Mouse (Mus musculus) layer of hippocampus, adult 2 months (tissue): ENCODE data around the gene Sh3rf1. TPM values are rescaled to one million over a fixed set of nuclear protein-coding genes. Genes with fewer than 3 reads are reported as not detected.

ENCODE experiments used
- DNase-seq, 2 experiments: peaks; one replicate each; pipeline ENCODE4 v3.0.0; 2022; ENCODE audit warnings: low spot score in 2 of 2
- H3K27ac ChIP-seq: fragments of 200-600 bp; 2 replicates; pipeline ENCODE4 v1.8.1; 2022
- H3K4me3 ChIP-seq: fragments of 200-600 bp; 2 replicates; pipeline ENCODE4 v1.8.1; 2022; ENCODE audit warnings: mild to moderate bottlenecking
- CTCF ChIP-seq: fragments of 200-600 bp; conservative IDR thresholded peaks from 2 replicates; pipeline ENCODE4 v1.8.1; 2022; ENCODE audit warnings: antibody characterized with exemption, mild to moderate bottlenecking, moderate library complexity
- total RNA-seq, 2 experiments: library from RNA; stranded (reverse); gene quantifications; 2 replicates each; pipeline ENCODE4 v1.2.3; 2021

Gene Sh3rf1
- total RNA-seq, 2 experiments from 2014 or later: 66.7 to 67.5 TPM

DNA sequence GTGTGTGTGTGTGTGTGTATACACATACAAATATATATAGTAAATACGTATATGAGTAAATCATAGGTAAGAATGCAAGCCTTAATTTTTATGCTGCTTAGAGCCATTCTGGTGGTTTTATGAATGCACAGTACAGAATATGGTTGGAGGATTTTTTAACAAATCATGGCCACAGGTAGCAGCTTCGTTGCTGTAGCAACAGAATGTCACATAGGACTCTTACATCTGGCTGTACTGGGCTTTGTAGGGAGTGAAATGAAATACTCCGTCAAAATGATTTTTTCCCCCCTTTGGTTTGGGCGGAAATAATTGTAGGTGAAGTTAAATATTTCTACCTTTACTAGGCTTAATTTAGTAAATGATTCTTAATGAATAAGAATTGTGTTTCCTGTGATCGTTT lies 3.0 kb downstream of the Sh3rf1 start:
- Histone ChIP-seq H3K4me3 (peak overlapping the region; percentile 82), H3K27ac (peak overlapping the region; percentile 98; the same call in 1 of the 2 replicates)
- no peak for TF ChIP-seq CTCF
- no peak for DNase-seq

- no peak for DNase-seq
- no peak for TF ChIP-seq CTCF
- Histone ChIP-seq H3K4me3 (peak overlapping the region; percentile 82), H3K27ac (no peak overlapping the region)
These were observed 5.0 kb downstream of the Sh3rf1 start for GRCm38 (mm10) chr8:61228678-61229077.

- no peak for TF ChIP-seq CTCF
- peak overlapping the region; percentile 15; the same call in 1 of the 2 replicates for H3K4me3 ChIP-seq
- no peak overlapping the region for H3K27ac ChIP-seq
- DNase-seq: no peak
These were observed 6.0 kb downstream of the Sh3rf1 start for GRCm38 (mm10) chr8:61229511-61230195.

DNA sequence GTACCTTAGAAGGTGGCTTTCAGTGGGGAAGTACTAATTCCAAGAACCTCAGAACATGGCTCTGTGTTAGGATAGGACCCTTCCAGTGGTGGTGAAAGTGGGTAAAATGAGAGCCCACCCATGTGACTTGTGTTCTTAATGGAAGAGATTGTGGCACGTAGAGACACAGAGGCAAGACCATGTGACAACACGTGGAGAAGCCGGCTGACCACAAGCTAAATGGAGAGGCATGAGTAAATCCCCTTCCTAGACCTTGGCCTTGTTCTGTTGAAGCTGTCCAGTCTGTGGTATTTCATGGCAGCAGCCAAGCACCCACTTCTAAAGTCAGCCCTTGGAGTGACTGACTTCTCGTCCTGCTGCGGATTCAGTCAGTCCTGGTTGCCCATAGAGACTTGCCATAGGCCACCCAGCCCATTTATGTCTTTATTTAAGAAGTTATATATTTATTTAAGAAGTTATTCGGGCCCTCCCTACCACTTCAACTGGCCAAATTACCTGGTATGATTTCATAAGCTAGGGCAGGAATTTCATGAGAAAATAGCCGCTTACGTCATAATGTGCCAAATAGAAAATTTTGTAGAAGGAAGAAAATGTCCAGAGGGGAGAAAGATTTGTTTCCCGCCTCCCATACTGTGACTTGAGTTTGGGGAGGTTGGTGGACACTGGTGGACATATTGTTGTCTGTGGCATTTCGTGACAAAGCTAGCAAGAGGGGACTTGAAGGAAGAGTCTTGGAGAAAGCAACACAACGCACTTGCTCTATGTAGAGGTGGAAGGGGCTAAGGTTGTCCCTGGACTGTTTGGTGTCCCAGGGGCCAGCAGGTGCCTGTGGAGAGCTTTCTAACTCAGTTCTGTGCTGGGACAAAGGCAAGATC lies 7.4 kb downstream of the Sh3rf1 start:
- no peak for DNase-seq
- H3K4me3 ChIP-seq: no peak overlapping the region
- no peak overlapping the region for H3K27ac ChIP-seq
- no peak for TF ChIP-seq CTCF

DNA sequence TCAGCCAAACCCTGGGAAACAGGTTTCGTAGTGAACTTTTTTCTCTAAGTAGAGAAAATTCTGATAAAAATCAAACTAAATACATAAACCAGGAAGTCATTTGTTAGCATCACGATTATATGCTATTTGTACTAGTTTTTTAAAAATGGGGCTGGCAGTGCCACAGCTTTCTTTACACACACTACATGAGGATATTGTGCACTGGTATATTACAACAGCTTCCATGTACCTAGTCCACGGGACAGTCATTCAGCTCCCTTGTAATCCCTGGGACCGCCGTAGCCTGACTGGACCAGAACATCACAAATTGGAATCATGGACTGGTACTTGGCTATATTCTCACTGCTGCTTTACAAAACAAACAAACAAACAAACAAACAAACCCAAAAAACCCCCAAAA lies 11.8 kb downstream of the Sh3rf1 start:
- TF ChIP-seq CTCF: no peak
- Histone ChIP-seq H3K27ac (no peak overlapping the region), H3K4me3 (no peak overlapping the region)
- DNase-seq: no peak

DNA sequence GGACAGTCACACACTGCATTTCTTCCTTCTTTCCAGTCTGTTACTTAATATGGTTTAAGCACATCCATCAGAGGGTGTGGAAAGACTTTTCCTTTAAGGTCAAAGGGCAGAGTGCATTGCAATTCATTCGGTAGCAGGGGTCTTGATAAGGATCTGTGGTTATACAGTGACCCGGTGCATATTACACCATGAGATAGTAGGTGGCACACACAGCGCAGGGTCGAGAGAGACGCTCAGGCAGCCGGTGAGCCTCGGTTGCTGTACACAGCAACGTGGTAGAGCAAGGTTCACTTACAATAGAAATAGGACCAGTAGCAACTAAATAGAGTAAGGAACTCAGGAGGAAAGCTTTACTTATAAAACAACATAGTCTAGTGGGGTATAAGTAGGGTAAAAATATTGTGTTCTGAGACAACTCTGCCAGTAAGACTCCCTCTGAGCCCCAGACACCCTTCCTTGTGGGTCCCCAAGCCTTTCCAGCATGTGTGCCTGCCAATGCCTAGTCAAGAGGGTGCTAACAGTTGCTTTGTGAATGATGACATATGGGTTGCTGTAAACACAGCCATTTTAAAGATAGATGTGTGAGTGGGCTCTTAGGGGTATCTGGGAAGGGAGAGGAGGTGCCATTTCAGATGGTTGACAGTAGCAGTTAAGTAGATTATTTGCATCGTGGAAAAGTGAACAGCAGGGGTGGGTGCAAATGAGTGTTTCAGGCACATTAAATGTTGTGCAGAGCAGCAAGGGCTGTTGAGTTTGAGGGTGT lies 13.0 kb downstream of the Sh3rf1 start:
- no peak for TF ChIP-seq CTCF
- H3K4me3 ChIP-seq: no peak overlapping the region
- H3K27ac ChIP-seq: no peak overlapping the region
- peak in 1 of 2 experiments; percentile 62 for DNase-seq

DNA sequence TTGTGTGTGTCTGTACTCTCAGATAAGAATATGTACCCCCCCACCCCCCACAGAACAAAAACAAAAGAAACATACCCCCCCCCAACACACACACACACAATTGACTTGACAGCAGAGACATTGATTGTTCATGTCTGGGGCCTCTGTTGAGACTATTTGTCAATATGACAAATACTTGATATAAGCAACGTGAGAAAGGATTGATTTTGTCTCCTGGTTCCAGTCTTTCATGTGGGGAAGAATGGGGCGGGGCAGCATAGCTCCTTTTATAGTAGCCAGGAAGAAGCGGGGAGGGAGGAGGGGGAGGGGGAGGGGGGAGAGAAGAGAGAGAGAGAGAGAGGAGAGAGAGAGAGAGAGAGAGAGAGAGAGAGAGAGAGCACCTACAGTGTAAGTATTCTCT lies 15.9 kb downstream of the Sh3rf1 start:
- no peak for DNase-seq
- no peak for TF ChIP-seq CTCF
- no peak overlapping the region for H3K4me3 ChIP-seq
- no peak overlapping the region for H3K27ac ChIP-seq

- no peak for DNase-seq
- Histone ChIP-seq H3K27ac (no peak overlapping the region), H3K4me3 (no peak overlapping the region)
- no peak for TF ChIP-seq CTCF
These were observed 17.6 kb downstream of the Sh3rf1 start for GRCm38 (mm10) chr8:61241229-61241628.

GRCm38 (mm10) chr8:61242896-61243295 lies 19.2 kb downstream of the Sh3rf1 start:
- DNase-seq: no peak
- H3K4me3 ChIP-seq: no peak overlapping the region
- no peak for TF ChIP-seq CTCF
- H3K27ac ChIP-seq: no peak overlapping the region

DNA sequence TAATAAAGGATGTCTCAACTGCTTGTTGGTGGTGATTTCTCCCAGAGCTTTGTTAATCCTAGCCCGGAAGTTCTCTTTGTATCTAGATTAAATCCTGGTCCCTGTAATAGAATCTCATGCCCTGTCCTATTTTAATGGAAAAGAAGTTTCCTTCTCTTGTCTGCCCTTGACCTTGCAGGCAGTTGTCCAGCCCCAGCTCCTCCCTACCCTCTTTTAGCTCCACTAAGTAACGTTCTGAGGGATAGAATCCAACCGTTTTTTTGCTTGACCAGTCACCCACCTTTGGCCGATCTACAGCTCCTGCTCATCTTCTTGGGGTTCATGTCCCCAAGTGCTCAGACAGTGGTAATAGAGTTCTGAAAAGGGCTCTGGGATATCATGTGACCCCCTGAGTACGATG lies 19.8 kb downstream of the Sh3rf1 start:
- Histone ChIP-seq H3K27ac (no peak overlapping the region), H3K4me3 (no peak overlapping the region)
- DNase-seq: no peak
- TF ChIP-seq CTCF: no peak

- H3K27ac ChIP-seq: no peak overlapping the region
- peak; percentile 53 for TF ChIP-seq CTCF
These were observed 20.5 kb downstream of the Sh3rf1 start for GRCm38 (mm10) chr8:61244157-61244556.

GRCm38 (mm10) chr8:61247270-61248025 lies 23.8 kb downstream of the Sh3rf1 start:
- no peak for DNase-seq
- TF ChIP-seq CTCF: no peak
- Histone ChIP-seq H3K4me3 (no peak overlapping the region), H3K27ac (peak overlapping the region; percentile 18; the same call in 1 of the 2 replicates)

More at GRCm38 (mm10) chr8:61244157-61244556, 20.5 kb downstream of the Sh3rf1 start:
- DNase-seq: no peak
- H3K4me3 ChIP-seq: no peak overlapping the region
